ENCODE assay signal across 11 mouse cellular contexts in genomic region chr8:71586891-71587290, GRCm38 (mm10). TPM values are rescaled to one million over a fixed set of nuclear protein-coding genes. Genes with fewer than 3 reads are reported as not detected.
DNase-seq lines count a peak whose midpoint lies in the region; ATAC-seq and TF ChIP-seq lines count a peak whose summit lies in the region.
"Had no signal": no experiment of that assay in that cellular context is flagged by ENCODE, and none has a peak within 500 bp of the region (broad histone marks: within the 10 kb centered on the region; RNA-seq: fewer than 3 reads in every experiment).

No protein-coding gene starts in this region.

- no peak overlapping the region for H3K9ac ChIP-seq in ES-Bruce4 (ENCODE audit: low read depth, poor library complexity, severe bottlenecking)
- H3K9ac ChIP-seq in intestine, embryonic 15.5 days = no peak overlapping the region
- H3K9ac ChIP-seq: limb, embryonic 13.5 days had no signal

- H3K27me3 ChIP-seq in ES-Bruce4 (ENCODE audit: control insufficient read depth, insufficient read depth, low read length, poor library complexity, severe bottlenecking) = no peaks in the 10 kb centered on the region
- no peaks in the 10 kb centered on the region for H3K27me3 ChIP-seq in intestine, embryonic 15.5 days (replicated peaks)
- H3K27me3 ChIP-seq: limb, embryonic 13.5 days had no signal

- no peaks in the 10 kb centered on the region; the same call in 1 of the 2 replicates for H3K36me3 ChIP-seq in ES-Bruce4 (ENCODE audit: control insufficient read depth, insufficient read depth, low read length, poor library complexity, severe bottlenecking)
- H3K36me3 ChIP-seq in intestine, embryonic 15.5 days = peaks cover 11% of the 10 kb centered on the region; the same call in 1 of the 2 replicates

- H3K4me3 ChIP-seq in left cerebral cortex, adult 2 months = no peak overlapping the region
- H3K4me3 ChIP-seq in ES-Bruce4 (ENCODE audit: low read depth, low read length) = no peak overlapping the region
- H3K4me3 ChIP-seq in embryonic fibroblast, embryonic 13.5 days (ENCODE audit: insufficient read depth, low read length) = no peak overlapping the region
- no peak overlapping the region for H3K4me3 ChIP-seq in intestine, embryonic 15.5 days (replicated peaks)
- H3K4me3 ChIP-seq: erythroblast, embryonic 14.5 days; limb, embryonic 13.5 days had no signal

- no peak overlapping the region for H3K4me2 ChIP-seq in intestine, embryonic 15.5 days (replicated peaks)
- H3K4me2 ChIP-seq: limb, embryonic 13.5 days had no signal

- WGBS in intestine, embryonic 15.5 days = 81% methylated on average over 2 of the region's 2 CpGs

- peak; percentile 68 for TF ChIP-seq CTCF in left cerebral cortex, adult 2 months (IDR thresholded peaks at IDR 0.05)
- TF ChIP-seq CTCF in ES-Bruce4 (IDR thresholded peaks at IDR 0.05; ENCODE audit: low read depth, low read length) = peak; percentile 76
- TF ChIP-seq CTCF in embryonic fibroblast, embryonic 13.5 days (IDR thresholded peaks at IDR 0.05; ENCODE audit: borderline replicate concordance, insufficient read depth, low read length) = peak; percentile 47; the same call in 1 of the 2 replicates

- H3K9me3 ChIP-seq in ES-Bruce4 (replicated peaks; ENCODE audit: control insufficient read depth, insufficient read depth, low read length, poor library complexity, severe bottlenecking) = no peaks in the 10 kb centered on the region
- H3K9me3 ChIP-seq in intestine, embryonic 15.5 days = no peaks in the 10 kb centered on the region
- H3K9me3 ChIP-seq: limb, embryonic 13.5 days had no signal

- H3K4me1 ChIP-seq in ES-Bruce4 (ENCODE audit: control insufficient read depth, insufficient read depth, low read length) = no peaks in the 10 kb centered on the region
- peaks cover 4% of the 10 kb centered on the region; the same call in 1 of the 2 replicates for H3K4me1 ChIP-seq in embryonic fibroblast, embryonic 13.5 days (ENCODE audit: control insufficient read depth, insufficient read depth, low read length)
- peaks cover 8% of the 10 kb centered on the region for H3K4me1 ChIP-seq in intestine, embryonic 15.5 days (replicated peaks)

- DNase-seq in CD4-positive, CD25-positive, alpha-beta regulatory T cell, adult 2 months (ENCODE audit: low read depth, low spot score) = peak; percentile 68
- DNase-seq in left cerebral cortex, adult 2 months (ENCODE audit: extremely low spot score in 1 of 2, low spot score in 2 of 2) = no peak
- DNase-seq in left cerebral cortex, postnatal 36 days (ENCODE audit: low spot score in 2 of 2) = no peak

- no peak for ATAC-seq in CD4-positive, CD25-positive, alpha-beta regulatory T cell, adult 4 months
- peak; percentile 35 for ATAC-seq in monocyte, adult 5-6 weeks (replicated peaks; ENCODE audit: insufficient number of reproducible peaks, low FRiP score, low TSS enrichment, poor library complexity, severe bottlenecking)
- ATAC-seq in intestine, embryonic 15.5 days = no peak

- no peak for TF ChIP-seq EP300 in ES-Bruce4 (IDR thresholded peaks at IDR 0.05; ENCODE audit: insufficient read depth, low read depth, low read length)

- intact Hi-C loops in left cerebral cortex, adult 2 months (cut with DNase I) = no loop called here
- intact Hi-C loops in left cerebral cortex, postnatal 36 days (cut with DNase I) = no loop called here

- no peak for TF ChIP-seq POLR2A in ES-Bruce4 (IDR thresholded peaks at IDR 0.05; ENCODE audit: insufficient read depth, low read length)
- TF ChIP-seq POLR2A in embryonic fibroblast, embryonic 13.5 days (IDR thresholded peaks at IDR 0.05; ENCODE audit: low read depth, low read length) = no peak

- H3K27ac ChIP-seq in left cerebral cortex, adult 2 months = no peak overlapping the region
- no peak overlapping the region for H3K27ac ChIP-seq in ES-Bruce4 (ENCODE audit: insufficient read depth, low read length)
- no peak overlapping the region for H3K27ac ChIP-seq in embryonic fibroblast, embryonic 13.5 days (ENCODE audit: insufficient read depth, low read length)
- H3K27ac ChIP-seq in intestine, embryonic 15.5 days = no peak overlapping the region
- H3K27ac ChIP-seq: limb, embryonic 13.5 days had no signal

RNA-seq across cellular contexts. Expression of gene Pgls, which starts 5.1 kb away (rescaled TPM):
- polyA plus RNA-seq in CD4-positive, CD25-positive, alpha-beta regulatory T cell, adult 4 months (2017; shearing (Covaris generic)) = 10 to 100 TPM; 51.5 to 53.4 TPM
- total RNA-seq in left cerebral cortex, adult 2 months (2021) = 10 to 100 TPM; 29.1 to 33.0 TPM
- 10 to 100 TPM; 31.1 to 41.6 TPM for total RNA-seq in left cerebral cortex, postnatal 36 days (2021)
- polyA plus RNA-seq in ES-Bruce4 (2011; ENCODE audit: insufficient read depth, insufficient read length, low read depth, missing spikeins) = 57.2 and 65.6 TPM in 2 replicates
- 86.0 and 99.4 TPM in 2 replicates for polyA plus RNA-seq in embryonic fibroblast, embryonic 13.5 days (2011; ENCODE audit: insufficient read length, low read depth, missing spikeins)
- 31.2 to 49.8 TPM (median 36.8 TPM) in 3 replicates for total RNA-seq in monocyte, adult 5-6 weeks (2017)
- polyA plus RNA-seq in intestine, embryonic 15.5 days (2015; fragmentation: Nextera tagmentation; extraction: Ambion mirVana) = 241 and 243 TPM in 2 replicates

RNA-seq across cellular contexts. Expression of gene Fam129c, which starts 10.6 kb away (rescaled TPM):
- polyA plus RNA-seq in CD4-positive, CD25-positive, alpha-beta regulatory T cell, adult 4 months (2017; shearing (Covaris generic)) = 1 to 10 TPM; 3.0 to 3.6 TPM
- 1 to 10 TPM; 3.1 to 4.0 TPM for total RNA-seq in left cerebral cortex, adult 2 months (2021)
- total RNA-seq in left cerebral cortex, postnatal 36 days (2021) = 1 to 10 TPM; 3.9 to 4.0 TPM
- polyA plus RNA-seq in ES-Bruce4 (2011; ENCODE audit: insufficient read depth, insufficient read length, low read depth, missing spikeins) = 6.4 and 9.0 TPM in 2 replicates
- 1.8 and 3.0 TPM in 2 replicates for polyA plus RNA-seq in embryonic fibroblast, embryonic 13.5 days (2011; ENCODE audit: insufficient read length, low read depth, missing spikeins)
- total RNA-seq in monocyte, adult 5-6 weeks (2017) = 6.3 to 12.8 TPM (median 6.9 TPM) in 3 replicates
- polyA plus RNA-seq in intestine, embryonic 15.5 days (2015; fragmentation: Nextera tagmentation; extraction: Ambion mirVana) = 2.9 and 3.6 TPM in 2 replicates

RNA-seq across cellular contexts. Expression of gene Slc27a1, which starts 18.2 kb away (rescaled TPM):
- 10 to 100 TPM in 1 of 2 experiments, 1 to 10 TPM in 1; 3.4 to 13.6 TPM for polyA plus RNA-seq in CD4-positive, CD25-positive, alpha-beta regulatory T cell, adult 4 months (2017; shearing (Covaris generic))
- 100 to 1,000 TPM; 108 to 109 TPM for total RNA-seq in left cerebral cortex, adult 2 months (2021)
- total RNA-seq in left cerebral cortex, postnatal 36 days (2021) = 100 to 1,000 TPM in 1 of 2 experiments, 10 to 100 TPM in 1; 94.7 to 109 TPM
- polyA plus RNA-seq in ES-Bruce4 (2011; ENCODE audit: insufficient read depth, insufficient read length, low read depth, missing spikeins) = 21.8 and 27.3 TPM in 2 replicates
- 13.7 and 17.7 TPM in 2 replicates for polyA plus RNA-seq in embryonic fibroblast, embryonic 13.5 days (2011; ENCODE audit: insufficient read length, low read depth, missing spikeins)
- total RNA-seq in monocyte, adult 5-6 weeks (2017) = 0.53 to 1.2 TPM (median 0.76 TPM) in 3 replicates
- polyA plus RNA-seq in intestine, embryonic 15.5 days (2015; fragmentation: Nextera tagmentation; extraction: Ambion mirVana) = 23.3 and 25.1 TPM in 2 replicates

RNA-seq across cellular contexts. Expression of gene Nxnl1, which starts 20.5 kb away (rescaled TPM):
- polyA plus RNA-seq in CD4-positive, CD25-positive, alpha-beta regulatory T cell, adult 4 months (2017; shearing (Covaris generic)) = not detected
- total RNA-seq in left cerebral cortex, adult 2 months (2021) = under 1 TPM in 1 of 2 experiments, not detected in 1; 0.11 TPM
- total RNA-seq in left cerebral cortex, postnatal 36 days (2021) = under 1 TPM; 0.18 to 0.22 TPM
- not detected in 2 replicates for polyA plus RNA-seq in ES-Bruce4 (2011; ENCODE audit: insufficient read depth, insufficient read length, low read depth, missing spikeins)
- polyA plus RNA-seq in embryonic fibroblast, embryonic 13.5 days (2011; ENCODE audit: insufficient read length, low read depth, missing spikeins) = not detected in 2 replicates
- not detected in 3 replicates for total RNA-seq in monocyte, adult 5-6 weeks (2017)
- 0.06 TPM in 1 of 2 replicates, not detected in the other for polyA plus RNA-seq in intestine, embryonic 15.5 days (2015; fragmentation: Nextera tagmentation; extraction: Ambion mirVana)
- polyA plus RNA-seq: erythroblast, embryonic 14.5 days; limb, embryonic 13.5 days; stomach, embryonic 14.5 days had no signal

RNA-seq across cellular contexts. Expression of gene Colgalt1, which starts 23.9 kb away (rescaled TPM):
- polyA plus RNA-seq in CD4-positive, CD25-positive, alpha-beta regulatory T cell, adult 4 months (2017; shearing (Covaris generic)) = 10 to 100 TPM; 10.8 to 12.2 TPM
- 10 to 100 TPM; 47.2 to 50.9 TPM for total RNA-seq in left cerebral cortex, adult 2 months (2021)
- 10 to 100 TPM; 48.5 to 52.2 TPM for total RNA-seq in left cerebral cortex, postnatal 36 days (2021)
- 83.2 and 85.2 TPM in 2 replicates for polyA plus RNA-seq in ES-Bruce4 (2011; ENCODE audit: insufficient read depth, insufficient read length, low read depth, missing spikeins)
- polyA plus RNA-seq in embryonic fibroblast, embryonic 13.5 days (2011; ENCODE audit: insufficient read length, low read depth, missing spikeins) = 147 and 163 TPM in 2 replicates
- total RNA-seq in monocyte, adult 5-6 weeks (2017) = 39.9 to 78.4 TPM (median 65.4 TPM) in 3 replicates
- 70.8 and 73.5 TPM in 2 replicates for polyA plus RNA-seq in intestine, embryonic 15.5 days (2015; fragmentation: Nextera tagmentation; extraction: Ambion mirVana)
